Mouse (Mus musculus) CD4-positive helper T cell, adult 2 months (primary cell): Measurements from ENCODE around the gene Dnm2.
"Not testable (repeated sequence)": the region's sequence is repeated elsewhere in the genome, so short reads cannot be mapped to it uniquely, and the experiment has no call there.

Source experiments
- DNase-seq: peaks from one replicate; pipeline ENCODE4 v3.0.0-alpha.2; 2012; ENCODE audit warnings: low read depth, missing footprints, low spot score

Gene Dnm2

GRCm38 (mm10) chr9:21503352-21503751, 78.6 kb downstream of the Dnm2 start:
- no peak for DNase-seq

DNA sequence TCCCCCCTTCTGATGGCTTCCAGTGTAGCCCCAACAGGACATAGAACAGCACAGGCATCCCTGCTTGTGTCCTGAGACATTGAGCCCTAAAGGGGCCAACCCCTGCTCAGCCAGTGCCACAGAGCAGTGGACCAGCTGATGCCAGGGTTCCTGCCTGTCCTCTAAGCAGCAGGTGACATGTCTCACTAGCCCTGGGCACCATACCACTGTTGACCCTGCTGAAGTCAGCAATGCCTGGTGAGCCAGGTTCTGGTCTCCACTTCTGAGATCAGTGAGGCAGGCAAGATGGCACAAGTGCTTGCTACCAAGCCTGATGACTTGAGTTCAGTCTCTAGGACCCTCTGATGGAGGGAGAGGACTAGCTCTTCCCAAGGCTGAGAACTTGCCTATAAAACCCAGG, 81.1 kb downstream of the Dnm2 start:
- DNase-seq = no peak

DNA sequence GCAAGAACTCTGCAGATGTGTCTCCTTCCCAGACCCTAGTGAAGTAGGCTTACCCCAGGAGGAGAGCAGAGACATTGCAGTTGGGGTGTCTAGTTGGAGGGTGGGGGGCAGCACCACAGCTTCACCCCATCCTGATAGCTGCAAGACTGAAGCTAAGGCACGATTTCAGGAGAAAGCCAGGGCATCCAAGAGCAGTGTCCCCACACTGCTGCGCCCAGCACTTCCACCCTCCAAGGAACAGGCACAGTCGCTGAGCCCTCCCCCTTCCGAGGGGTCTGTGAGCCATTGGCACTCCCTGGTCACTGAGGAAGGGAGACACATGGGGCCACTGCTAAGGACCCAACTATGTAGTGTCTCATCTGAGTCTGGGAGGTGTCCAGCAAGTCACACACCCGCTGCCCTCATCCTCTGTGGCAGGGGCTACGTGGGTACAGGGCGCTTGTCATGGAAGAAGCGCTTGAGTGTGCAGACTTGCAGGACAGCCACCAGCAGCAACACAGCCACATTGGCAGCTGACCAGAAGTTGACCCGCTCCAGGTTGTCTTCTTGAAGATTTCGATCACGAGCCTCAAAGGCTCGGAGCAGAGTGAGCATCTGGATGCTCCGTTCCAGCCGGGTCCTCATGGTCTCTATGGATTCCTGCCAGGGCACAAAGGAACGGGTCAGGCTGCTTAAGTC, 83.2 kb downstream of the Dnm2 start:
- DNase-seq = no peak

DNA sequence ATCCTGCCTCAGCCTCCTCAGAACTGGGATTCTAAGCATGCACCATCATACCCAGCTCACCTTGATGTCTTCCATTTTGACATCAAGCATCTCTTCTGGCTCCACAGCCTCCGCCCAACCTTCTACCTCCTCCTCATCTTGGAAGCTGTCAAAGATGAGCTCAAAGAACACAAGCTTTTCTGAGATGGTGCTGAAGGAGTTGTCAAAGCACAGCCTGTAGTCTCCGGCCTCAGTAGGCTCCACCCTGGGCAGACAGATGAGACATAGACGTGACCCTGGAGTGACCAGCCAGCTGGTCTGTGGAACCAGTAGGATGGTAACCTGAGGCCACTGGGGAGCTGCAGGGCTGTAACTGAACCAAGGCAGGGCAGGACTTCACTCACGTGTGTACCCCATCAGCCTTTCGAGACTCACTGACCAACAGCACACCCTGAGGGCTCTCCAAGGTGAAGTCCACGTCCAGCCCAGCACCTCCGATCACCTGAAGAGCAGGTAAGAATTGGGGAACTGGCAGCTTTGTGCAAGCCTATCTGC, 84.2 kb downstream of the Dnm2 start:
- DNase-seq = no peak

DNA sequence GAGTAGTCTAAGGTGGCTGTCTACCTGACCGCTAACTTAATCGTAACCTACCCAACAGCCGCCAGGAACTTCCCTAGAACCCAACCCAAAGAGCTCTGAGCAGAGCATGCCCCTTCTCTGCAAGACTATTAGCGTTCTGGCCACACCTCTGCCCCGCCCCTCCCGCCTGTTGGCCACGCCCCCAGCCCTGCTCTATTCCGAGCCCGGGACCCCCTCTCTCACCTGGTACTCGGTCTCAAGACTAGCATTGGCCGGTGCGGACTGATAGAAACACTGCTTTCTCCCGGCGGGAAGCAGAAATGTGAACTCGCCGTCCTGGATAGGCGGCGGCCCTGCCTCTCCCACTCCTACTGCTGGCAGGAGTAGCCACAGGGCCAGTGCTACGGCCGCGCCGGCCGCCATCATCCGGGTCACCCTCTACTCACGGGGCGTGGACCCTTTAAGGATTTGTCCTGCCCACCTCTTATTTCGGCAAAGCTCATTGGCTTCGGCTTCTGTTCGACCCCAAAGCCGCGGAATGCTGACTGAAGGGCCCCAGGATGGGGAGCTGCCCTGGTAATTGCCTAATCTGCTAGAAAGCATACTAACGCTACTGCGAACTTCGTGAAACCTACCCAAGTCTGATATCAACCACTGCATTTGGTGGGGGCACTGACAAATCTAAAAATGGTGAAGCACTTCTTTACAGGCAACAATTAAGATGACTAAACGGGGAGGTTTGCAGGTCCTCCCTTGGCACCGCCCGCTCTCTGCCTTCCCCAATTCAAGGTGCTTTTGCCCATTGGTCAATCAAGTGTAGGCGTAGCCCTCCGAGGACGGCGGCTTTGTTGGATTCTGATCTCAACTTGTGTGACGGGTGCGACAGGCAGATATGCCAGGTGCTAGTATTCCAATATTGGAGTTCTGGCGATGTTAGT, 85.3 kb downstream of the Dnm2 start, which contains the start of gene Tmed1:
Tmed1 (minus strand) TSS at position 481 of the 917 bp plus-strand sequence.
- DNase-seq = peak; percentile 81

DNA sequence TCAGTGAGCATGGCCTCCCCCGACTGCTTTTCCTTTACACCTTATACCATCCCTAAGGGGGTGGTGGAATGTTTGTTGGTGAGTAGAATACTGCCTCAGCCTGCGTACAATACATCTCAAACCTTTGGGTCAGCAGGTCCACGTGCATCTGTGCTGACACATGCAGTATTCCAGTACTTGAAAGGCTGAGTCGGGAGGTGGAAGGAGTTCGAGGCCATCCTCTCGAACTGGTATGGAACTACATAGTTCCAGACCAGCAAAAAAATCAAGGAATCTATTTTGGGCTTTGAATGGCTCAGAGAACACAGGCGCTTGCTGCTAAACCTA, 85.9 kb downstream of the Dnm2 start:
- no peak for DNase-seq

GRCm38 (mm10) chr9:21511052-21511451, 86.3 kb downstream of the Dnm2 start:
- DNase-seq = no peak

GRCm38 (mm10) chr9:21513466-21513865, 88.8 kb downstream of the Dnm2 start:
- DNase-seq = no peak

GRCm38 (mm10) chr9:21517947-21518495, 93.3 kb downstream of the Dnm2 start:
- DNase-seq = no peak

DNA sequence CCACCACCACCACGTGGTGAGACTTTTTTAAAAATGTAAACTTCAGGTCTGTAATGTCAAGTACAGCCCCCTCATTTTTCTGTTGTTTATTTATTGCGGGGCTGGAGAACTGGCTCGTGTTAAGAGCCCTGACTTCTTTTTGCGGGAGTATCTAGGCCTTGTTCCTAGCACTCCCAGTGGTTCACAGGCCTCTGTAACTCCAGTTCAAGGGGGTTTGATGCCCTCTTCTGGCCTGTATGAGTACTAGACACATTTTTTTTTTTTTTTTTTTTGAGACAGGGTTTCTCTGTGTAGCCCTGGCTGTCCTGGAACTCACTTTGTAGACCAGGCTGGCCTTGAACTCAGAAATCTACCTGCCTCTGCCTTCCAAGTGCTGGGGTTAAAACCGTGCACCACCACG, 94.0 kb downstream of the Dnm2 start:
- DNase-seq = not testable (repeated sequence)

DNA sequence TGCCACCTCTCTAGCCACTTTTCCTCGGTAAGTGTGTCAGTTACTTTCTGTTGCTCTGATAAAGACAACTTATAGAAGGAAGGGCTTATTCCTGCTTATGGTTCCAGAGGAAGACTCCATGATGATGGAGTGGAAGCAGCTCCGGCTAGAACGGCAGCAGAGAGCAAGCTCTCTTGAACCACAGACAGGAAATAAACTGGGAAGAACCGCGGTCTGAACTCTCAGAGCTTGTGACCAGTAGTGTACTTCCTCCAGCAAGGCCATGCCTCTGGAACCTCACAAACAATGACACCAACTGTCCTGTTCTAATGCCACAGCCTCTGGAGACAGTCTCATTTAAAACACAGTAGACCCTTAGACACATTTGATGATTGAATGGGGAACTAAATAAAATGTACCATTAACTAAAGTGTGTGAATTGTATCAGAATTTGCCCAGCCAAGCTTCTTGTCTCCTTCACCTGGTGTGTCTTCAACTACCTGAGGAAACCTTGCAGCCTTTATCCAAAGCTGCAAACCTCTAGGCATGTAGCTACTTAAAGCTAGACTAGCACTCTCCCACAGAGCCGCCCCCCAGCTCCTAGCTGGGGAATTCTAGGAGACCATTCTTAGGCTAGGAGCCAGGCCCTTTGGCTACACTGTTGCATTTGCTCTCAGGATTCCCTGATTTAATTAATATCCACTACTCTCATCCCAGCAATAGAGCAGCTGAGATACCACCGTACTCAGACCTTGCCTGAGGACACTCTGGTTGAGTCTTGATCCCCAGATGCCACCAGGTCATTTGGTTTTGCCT, 100.6 kb downstream of the Dnm2 start:
- peak; percentile 40 for DNase-seq

DNA sequence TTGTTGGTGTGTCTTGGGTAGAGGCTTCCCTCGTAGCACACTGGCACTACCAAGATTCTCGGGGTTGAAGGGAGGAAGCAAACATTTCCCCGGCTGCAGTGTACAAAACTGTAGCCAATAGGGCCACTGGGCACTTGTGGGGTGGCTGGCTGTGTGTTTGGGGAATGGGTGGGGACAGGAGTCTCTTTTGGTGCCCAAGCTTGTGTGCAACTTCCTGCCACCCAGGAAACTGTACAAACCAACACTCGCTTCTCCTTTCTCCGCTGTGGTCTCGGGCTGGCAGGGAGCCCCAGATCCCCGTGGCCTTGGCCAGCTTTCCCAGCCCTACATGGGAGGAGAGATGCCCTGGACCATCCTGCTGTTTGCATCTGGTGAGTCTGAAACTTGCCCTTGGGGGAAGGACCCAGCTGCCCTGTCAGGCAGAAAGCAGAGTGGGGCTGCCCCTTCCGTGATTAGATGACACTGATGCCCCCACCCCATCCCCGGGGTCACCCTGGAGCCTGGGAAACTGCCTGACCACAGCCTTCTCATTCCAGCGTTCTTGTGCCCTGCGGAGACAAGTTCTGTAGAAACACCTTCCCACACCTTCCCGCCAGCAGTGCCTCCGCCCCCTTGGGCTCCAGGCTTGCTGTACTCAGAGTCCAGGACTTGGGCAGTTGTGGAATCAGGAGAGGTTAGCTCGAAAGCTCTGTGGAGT, 101.4 kb downstream of the Dnm2 start, which contains the start of gene AB124611:
AB124611 (plus strand) TSS at position 240 of the 697 bp plus-strand sequence.
- peak; percentile 56 for DNase-seq

DNA sequence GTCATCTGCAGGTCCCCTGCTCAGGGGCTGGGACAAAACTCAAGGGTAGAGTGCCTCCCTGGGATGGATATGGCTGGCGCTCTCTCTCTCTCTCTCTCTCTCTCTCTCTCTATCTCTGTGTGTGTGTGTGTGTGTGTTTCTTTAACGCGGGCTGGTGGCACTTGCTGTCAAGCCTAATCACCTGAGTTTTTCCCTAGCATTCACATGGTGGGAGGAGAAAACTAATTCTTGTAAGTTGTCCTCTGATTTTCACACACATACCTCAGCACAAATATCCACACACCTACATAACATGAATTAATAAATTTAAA, 101.9 kb downstream of the Dnm2 start:
- DNase-seq = no peak

DNA sequence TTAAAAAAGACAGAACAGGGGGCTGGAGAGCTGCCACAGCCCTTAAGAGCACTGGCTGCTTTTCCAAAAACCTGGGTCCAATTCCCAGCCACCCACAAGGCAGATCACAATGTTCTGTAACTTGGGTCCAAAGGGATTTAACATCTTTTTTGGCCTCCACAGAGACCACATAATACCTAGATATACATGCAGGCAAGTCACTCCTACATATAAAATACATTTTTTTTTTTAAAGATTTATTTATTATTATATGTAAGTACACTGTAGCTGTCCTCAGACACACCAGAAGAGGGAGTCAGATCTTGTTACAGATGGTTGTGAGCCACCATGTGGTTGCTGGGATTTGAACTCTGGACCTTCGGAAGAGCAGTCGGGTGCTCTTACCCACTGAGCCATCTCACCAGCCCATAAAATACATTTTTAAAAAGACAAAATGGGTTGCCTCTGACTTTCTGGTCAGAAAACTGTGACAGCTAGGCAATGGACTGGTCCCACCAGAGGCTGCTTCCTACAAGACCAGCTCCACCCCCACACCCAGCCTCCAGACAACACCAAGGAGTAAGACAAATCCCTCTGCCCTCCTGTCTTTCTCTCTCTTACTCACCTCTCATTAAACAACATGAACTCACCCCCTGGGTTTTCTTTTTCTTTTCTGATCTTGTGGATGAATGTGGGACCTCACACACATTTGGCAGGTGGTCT, 102.5 kb downstream of the Dnm2 start:
- DNase-seq = no peak

DNA sequence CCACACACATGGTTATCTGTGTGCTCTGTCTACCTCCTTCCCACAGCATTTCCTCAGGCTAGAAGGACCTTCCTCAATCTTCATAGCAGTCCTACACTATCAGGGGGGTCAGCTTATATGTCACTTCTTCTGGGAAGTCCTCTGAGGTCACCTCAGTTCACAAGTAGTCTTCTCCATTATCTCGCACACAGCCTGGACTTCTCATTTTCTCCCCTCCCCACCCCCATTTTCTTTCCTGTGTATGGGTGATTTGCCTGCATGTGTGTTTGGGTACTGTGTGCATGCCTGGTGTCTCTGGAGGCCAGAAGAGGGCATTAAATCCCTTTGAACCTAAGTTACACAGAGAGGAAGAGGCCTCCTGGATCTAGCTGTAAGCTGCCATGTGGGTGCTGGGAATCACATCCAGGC, 103.2 kb downstream of the Dnm2 start:
- no peak for DNase-seq

GRCm38 (mm10) chr9:21536501-21536900, 111.8 kb downstream of the Dnm2 start:
- DNase-seq = no peak

- no peak for DNase-seq
Measured at GRCm38 (mm10) chr9:21537009-21537408, 112.3 kb downstream of the Dnm2 start.

- DNase-seq = no peak
Measured at GRCm38 (mm10) chr9:21539981-21540753, 115.5 kb downstream of the Dnm2 start.

DNA sequence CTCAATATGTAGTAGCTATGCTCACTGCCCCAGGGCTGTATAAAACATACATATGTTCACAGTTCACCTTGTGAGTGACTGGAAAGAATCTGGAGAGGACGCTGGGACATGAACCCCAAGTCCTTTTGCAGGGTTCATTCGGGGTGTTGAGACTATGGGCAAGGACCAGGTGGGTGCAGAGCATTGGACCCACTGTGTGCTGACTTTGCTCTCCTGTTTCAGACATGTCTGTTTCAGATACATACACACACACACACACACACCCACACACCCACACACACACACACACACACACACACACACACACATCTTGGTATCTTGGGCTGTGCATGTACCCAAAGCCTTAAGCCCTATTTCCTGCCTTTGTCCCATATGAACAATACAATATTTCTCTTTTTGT, 117.3 kb downstream of the Dnm2 start:
- DNase-seq = not testable (repeated sequence)
